ENCODE assay signal across 22 mouse cellular contexts in genomic region chr19:43502630-43503029, GRCm38 (mm10). TPM values are rescaled to one million over a fixed set of nuclear protein-coding genes. Genes with fewer than 3 reads are reported as not detected.
DNase-seq lines count a peak whose midpoint lies in the region; ATAC-seq and TF ChIP-seq lines count a peak whose summit lies in the region.
"Had no signal": no experiment of that assay in that cellular context is flagged by ENCODE, and none has a peak within 500 bp of the region (broad histone marks: within the 10 kb centered on the region; RNA-seq: fewer than 3 reads in every experiment).

No protein-coding gene starts in this region.

- H3K27ac ChIP-seq in intestine, postnatal 0 days (ENCODE audit: low read depth, low read length): no peak overlapping the region
- H3K27ac ChIP-seq in intestine, embryonic 15.5 days: no peak overlapping the region
- H3K27ac ChIP-seq in testis, adult 2 months (ENCODE audit: control insufficient read depth, insufficient read depth, low read depth, low read length): peak overlapping the region; percentile 81
- no peak overlapping the region for H3K27ac ChIP-seq in heart, embryonic 12.5 days (ENCODE audit: poor library complexity, severe bottlenecking)
- H3K27ac ChIP-seq in liver, postnatal 0 days (ENCODE audit: low read depth): no peak overlapping the region
- H3K27ac ChIP-seq: embryonic facial prominence, embryonic 10.5 days; forebrain, embryonic 13.5 days; heart, adult 2 months; hindbrain, embryonic 10.5 days; hindbrain, embryonic 14.5 days had no signal

- no peak overlapping the region for H3K4me2 ChIP-seq in intestine, postnatal 0 days (replicated peaks; ENCODE audit: low read depth)
- no peak overlapping the region for H3K4me2 ChIP-seq in intestine, embryonic 15.5 days (replicated peaks)
- no peak overlapping the region for H3K4me2 ChIP-seq in heart, embryonic 12.5 days
- H3K4me2 ChIP-seq in liver, postnatal 0 days (ENCODE audit: low read depth, low read length): no peak overlapping the region
- H3K4me2 ChIP-seq: forebrain, embryonic 13.5 days; heart, embryonic 11.5 days; hindbrain, embryonic 14.5 days had no signal

- TF ChIP-seq CTCF in intestine, postnatal 0 days (IDR thresholded peaks at IDR 0.05; ENCODE audit: low read depth): no peak
- TF ChIP-seq CTCF in testis, adult 2 months (IDR thresholded peaks at IDR 0.05; ENCODE audit: control insufficient read depth, insufficient read depth, insufficient replicate concordance, low read depth, low read length): no peak
- no peak for TF ChIP-seq CTCF in liver, postnatal 0 days (IDR thresholded peaks at IDR 0.05; ENCODE audit: low read depth)

- H3K9me3 ChIP-seq in intestine, postnatal 0 days (ENCODE audit: control insufficient read depth): no peaks in the 10 kb centered on the region
- H3K9me3 ChIP-seq in intestine, embryonic 15.5 days: no peaks in the 10 kb centered on the region
- H3K9me3 ChIP-seq in heart, embryonic 12.5 days (replicated peaks): no peaks in the 10 kb centered on the region; the same call in 1 of the 2 replicates
- H3K9me3 ChIP-seq in liver, postnatal 0 days (ENCODE audit: low read length): no peaks in the 10 kb centered on the region
- H3K9me3 ChIP-seq: embryonic facial prominence, embryonic 10.5 days; forebrain, embryonic 13.5 days; hindbrain, embryonic 10.5 days had no signal

- 59% methylated on average over 11 of the region's 11 CpGs for WGBS in intestine, postnatal 0 days
- 81% methylated on average over 11 of the region's 11 CpGs for WGBS in intestine, embryonic 15.5 days
- 83% methylated on average over 11 of the region's 11 CpGs for WGBS in heart, embryonic 12.5 days
- WGBS in liver, postnatal 0 days (ENCODE audit: insufficient replicate concordance): 77% methylated on average over 11 of the region's 11 CpGs

- TF ChIP-seq POLR2A in testis, adult 2 months (IDR thresholded peaks at IDR 0.05; ENCODE audit: control insufficient read depth, low read depth, low read length): peak; percentile 41; the same call in 1 of the 2 replicates

- no peaks in the 10 kb centered on the region for H3K27me3 ChIP-seq in intestine, postnatal 0 days (replicated peaks; ENCODE audit: control insufficient read depth, insufficient read depth, low read length)
- no peaks in the 10 kb centered on the region for H3K27me3 ChIP-seq in intestine, embryonic 15.5 days (replicated peaks)
- no peaks in the 10 kb centered on the region for H3K27me3 ChIP-seq in testis, adult 2 months (ENCODE audit: control insufficient read depth, insufficient read depth, low read length)
- no peaks in the 10 kb centered on the region for H3K27me3 ChIP-seq in heart, embryonic 12.5 days (replicated peaks)
- H3K27me3 ChIP-seq in liver, postnatal 0 days (ENCODE audit: insufficient read depth, low read length): no peaks in the 10 kb centered on the region
- H3K27me3 ChIP-seq: CH12.LX; forebrain, embryonic 13.5 days; Patski had no signal

- H3K9ac ChIP-seq in intestine, postnatal 0 days (ENCODE audit: low read depth, low read length): no peak overlapping the region
- no peak overlapping the region for H3K9ac ChIP-seq in intestine, embryonic 15.5 days
- H3K9ac ChIP-seq in heart, embryonic 12.5 days: no peak overlapping the region
- no peak overlapping the region for H3K9ac ChIP-seq in liver, postnatal 0 days (replicated peaks)
- H3K9ac ChIP-seq: forebrain, embryonic 13.5 days; forebrain, postnatal 0 days; hindbrain, embryonic 14.5 days had no signal

- peak; percentile 69 for ATAC-seq in intestine, postnatal 0 days
- ATAC-seq in intestine, embryonic 15.5 days: no peak
- no peak for ATAC-seq in heart, embryonic 12.5 days (ENCODE audit: insufficient number of reproducible peaks, low FRiP score)
- ATAC-seq in liver, postnatal 0 days: no peak
- ATAC-seq: forebrain, embryonic 13.5 days; forebrain, postnatal 0 days; Patski had no signal

- H3K4me1 ChIP-seq in intestine, postnatal 0 days (replicated peaks; ENCODE audit: control insufficient read depth, insufficient read depth, low read length): no peaks in the 10 kb centered on the region; the same call in 1 of the 2 replicates
- H3K4me1 ChIP-seq in intestine, embryonic 15.5 days (replicated peaks): no peaks in the 10 kb centered on the region
- peaks cover 27% of the 10 kb centered on the region for H3K4me1 ChIP-seq in testis, adult 2 months (ENCODE audit: control insufficient read depth, insufficient read depth, low read length)
- H3K4me1 ChIP-seq in heart, embryonic 12.5 days (replicated peaks): no peaks in the 10 kb centered on the region
- no peaks in the 10 kb centered on the region for H3K4me1 ChIP-seq in liver, postnatal 0 days (ENCODE audit: insufficient read depth)
- H3K4me1 ChIP-seq: forebrain, embryonic 13.5 days; hindbrain, embryonic 10.5 days had no signal

- H3K4me3 ChIP-seq in intestine, postnatal 0 days (ENCODE audit: low read depth, low read length): no peak overlapping the region
- H3K4me3 ChIP-seq in intestine, embryonic 15.5 days (replicated peaks): no peak overlapping the region
- H3K4me3 ChIP-seq in testis, adult 2 months (ENCODE audit: control insufficient read depth, low read depth, low read length): peak overlapping the region; percentile 64
- no peak overlapping the region for H3K4me3 ChIP-seq in heart, embryonic 12.5 days
- no peak overlapping the region for H3K4me3 ChIP-seq in liver, postnatal 0 days (ENCODE audit: low read depth, low read length)
- H3K4me3 ChIP-seq: embryonic facial prominence, embryonic 10.5 days; forebrain, embryonic 13.5 days; heart, adult 2 months; hindbrain, embryonic 10.5 days had no signal

- H3K36me3 ChIP-seq in intestine, postnatal 0 days (ENCODE audit: control insufficient read depth, insufficient read depth): peaks cover 57% of the 10 kb centered on the region
- H3K36me3 ChIP-seq in intestine, embryonic 15.5 days: peaks cover 31% of the 10 kb centered on the region
- no peaks in the 10 kb centered on the region for H3K36me3 ChIP-seq in testis, adult 2 months (ENCODE audit: control insufficient read depth, insufficient read depth, low read length)
- peaks cover 81% of the 10 kb centered on the region for H3K36me3 ChIP-seq in heart, embryonic 12.5 days
- peaks cover 69% of the 10 kb centered on the region for H3K36me3 ChIP-seq in liver, postnatal 0 days (replicated peaks; ENCODE audit: insufficient read depth, low read length)

- no peak for TF ChIP-seq EP300 in liver, postnatal 0 days (IDR thresholded peaks at IDR 0.05; ENCODE audit: low read depth)

- DNase-seq in testis, postnatal 10 days (ENCODE audit: low spot score): no peak
- peak; percentile 68 for DNase-seq in ZHBTc4 (ENCODE audit: low read depth, low spot score)
- no peak for DNase-seq in liver, postnatal 0 days
- DNase-seq in layer of hippocampus, postnatal 14 days (ENCODE audit: low spot score in 2 of 2): no peak
- DNase-seq: adrenal gland, adult 8-10 months; adrenal gland, postnatal 36 days; cerebellum, adult 2 months; cerebellum, postnatal 10 days; forebrain, postnatal 0 days; gastrocnemius, postnatal 10 days; heart, adult 2 months had no signal

RNA-seq across cellular contexts. Expression of gene Got1, which starts 21.8 kb away (rescaled TPM):
- polyA plus RNA-seq in intestine, postnatal 0 days (2015; fragmentation: Nextera tagmentation; extraction: Ambion mirVana): 82.3 and 85.0 TPM in 2 replicates
- 58.7 and 60.7 TPM in 2 replicates for polyA plus RNA-seq in intestine, embryonic 15.5 days (2015; fragmentation: Nextera tagmentation; extraction: Ambion mirVana)
- polyA plus RNA-seq in testis, adult 2 months (2012; rRNA removed): 13.4 and 14.2 TPM in 2 replicates
- 180 and 181 TPM in 2 replicates for polyA plus RNA-seq in heart, embryonic 12.5 days (2016; fragmentation: Nextera tagmentation; extraction: Ambion mirVana)
- polyA plus RNA-seq in liver, postnatal 0 days (2015; fragmentation: Nextera tagmentation; extraction: Ambion mirVana): 127 and 137 TPM in 2 replicates
- 100 to 1,000 TPM; 268 to 269 TPM for total RNA-seq in layer of hippocampus, postnatal 14 days (2021)
